In genomic region chr1:163319669-163320571, GRCm38 (mm10) we compare ENCODE assay signal across 25 mouse cellular contexts. TPM values are rescaled to one million over a fixed set of nuclear protein-coding genes. Genes with fewer than 3 reads are reported as not detected.
DNase-seq lines count a peak whose midpoint lies in the region; ATAC-seq and TF ChIP-seq lines count a peak whose summit lies in the region.
"Had no signal": no experiment of that assay in that cellular context is flagged by ENCODE, and none has a peak within 500 bp of the region (broad histone marks: within the 10 kb centered on the region; RNA-seq: fewer than 3 reads in every experiment).

No protein-coding gene starts in this region.

- H3K79me2 ChIP-seq in MEL (ENCODE audit: control insufficient read depth, insufficient read depth, low read length, poor library complexity) = no peaks in the 10 kb centered on the region

- DNase-seq in MEL (ENCODE audit: low read depth, low spot score) = peak; percentile 71
- no peak for DNase-seq in testis, postnatal 10 days (ENCODE audit: low spot score)
- DNase-seq in forebrain, embryonic 14.5 days (ENCODE audit: low spot score) = no peak
- DNase-seq in heart, adult 8-10 months (ENCODE audit: low spot score) = no peak
- no peak for DNase-seq in embryo, embryonic 10 days (ENCODE audit: low spot score)
- DNase-seq: adrenal gland, postnatal 10 days; B cell, adult 2 months; cerebellum, adult 11-12 months; cerebellum, adult 8-10 months; cerebellum, postnatal 14 days; gastrocnemius, postnatal 25 days; heart, adult 2 months; kidney, adult 2 months had no signal

- H3K9ac ChIP-seq in MEL (ENCODE audit: control insufficient read depth, low read depth, low read length, poor library complexity, severe bottlenecking) = no peak overlapping the region
- H3K9ac ChIP-seq in forebrain, embryonic 14.5 days (ENCODE audit: low read length) = no peak overlapping the region
- H3K9ac ChIP-seq: forebrain, embryonic 12.5 days; hindbrain, embryonic 12.5 days; hindbrain, embryonic 15.5 days had no signal

- TF ChIP-seq RAD21 in MEL (IDR thresholded peaks at IDR 0.05; ENCODE audit: low read depth, low read length) = no peak

- peak; percentile 75 to 82 for TF ChIP-seq EP300 in MEL (IDR thresholded peaks at IDR 0.05; ENCODE audit: low read depth in 1 of 2, low read length in 2 of 2)

- ATAC-seq in common myeloid progenitor, adult 5-6 weeks (replicated peaks; ENCODE audit: low read depth, poor library complexity, severe bottlenecking) = peak; percentile 52; the same call in 1 of the 2 replicates
- peak; percentile 30 for ATAC-seq in megakaryocyte, adult 5-6 weeks (ENCODE audit: poor library complexity, severe bottlenecking)
- no peak for ATAC-seq in forebrain, embryonic 14.5 days
- ATAC-seq: forebrain, embryonic 16.5 days; intestine, postnatal 0 days; Patski had no signal

- peaks cover 8 to 13% of the 10 kb centered on the region in 2 experiments for H3K4me1 ChIP-seq in MEL (ENCODE audit: control insufficient read depth in 1 of 2, insufficient read depth in 2 of 2, low read length in 2 of 2)
- peaks cover under 1% of the 10 kb centered on the region; the same call in 1 of the 2 replicates for H3K4me1 ChIP-seq in forebrain, embryonic 14.5 days (ENCODE audit: control insufficient read depth, insufficient read depth, low read length)

- TF ChIP-seq POLR2A in MEL (IDR thresholded peaks at IDR 0.05; ENCODE audit: control insufficient read depth in 1 of 2, insufficient read depth in 1 of 2, low read depth in 1 of 2, low read length in 2 of 2, poor library complexity in 1 of 2) = no peak

- peaks cover 0 to 22% of the 10 kb centered on the region in 2 experiments; a peak in 2 of 4 replicates for H3K36me3 ChIP-seq in MEL (ENCODE audit: control insufficient read depth in 1 of 2, insufficient read depth in 2 of 2, low read length in 2 of 2)
- H3K36me3 ChIP-seq in forebrain, embryonic 14.5 days (ENCODE audit: control insufficient read depth, insufficient read depth, low read length) = no peaks in the 10 kb centered on the region
- H3K36me3 ChIP-seq: forebrain, embryonic 12.5 days; G1E; hindbrain, embryonic 12.5 days; hindbrain, embryonic 15.5 days had no signal

- no peak overlapping the region for H3K4me3 ChIP-seq in MEL (ENCODE audit: control insufficient read depth in 1 of 2, insufficient read depth in 1 of 2, low read depth in 2 of 2, low read length in 2 of 2)
- H3K4me3 ChIP-seq in forebrain, embryonic 14.5 days (ENCODE audit: low read depth, low read length) = no peak overlapping the region
- H3K4me3 ChIP-seq: forebrain, embryonic 12.5 days; heart, adult 2 months; hindbrain, embryonic 12.5 days; hindbrain, embryonic 15.5 days had no signal

- no peaks in the 10 kb centered on the region for H3K9me3 ChIP-seq in MEL (replicated peaks; ENCODE audit: insufficient read depth, low read length)
- H3K9me3 ChIP-seq in forebrain, embryonic 14.5 days (replicated peaks; ENCODE audit: control insufficient read depth, low read length) = no peaks in the 10 kb centered on the region
- H3K9me3 ChIP-seq: forebrain, embryonic 12.5 days; G1E; hindbrain, embryonic 12.5 days; hindbrain, embryonic 15.5 days had no signal

- 76% methylated on average over 3 of the region's 3 CpGs for WGBS in forebrain, embryonic 14.5 days

- TF ChIP-seq CTCF in MEL (IDR thresholded peaks at IDR 0.05 in 2 of 3, conservative IDR thresholded peaks at IDR 0.05 in 1 of 3; ENCODE audit: control insufficient read depth in 1 of 3, insufficient read depth in 1 of 3, low read depth in 2 of 3, low read length in 3 of 3, poor library complexity in 1 of 3, severe bottlenecking in 1 of 3) = no peak

- no peak overlapping the region for H3K4me2 ChIP-seq in forebrain, embryonic 14.5 days (ENCODE audit: low read length)
- H3K4me2 ChIP-seq: forebrain, embryonic 12.5 days; heart, embryonic 11.5 days; hindbrain, embryonic 12.5 days; hindbrain, embryonic 15.5 days had no signal

- peak overlapping the region; percentile 69 for H3K27ac ChIP-seq in MEL (ENCODE audit: control insufficient read depth, low read depth, low read length)
- H3K27ac ChIP-seq in forebrain, embryonic 14.5 days (ENCODE audit: low read depth, low read length) = no peak overlapping the region
- H3K27ac ChIP-seq: forebrain, embryonic 12.5 days; heart, adult 2 months; hindbrain, embryonic 12.5 days; hindbrain, embryonic 15.5 days had no signal

- H3K27me3 ChIP-seq in MEL (ENCODE audit: control insufficient read depth in 1 of 2, insufficient read depth in 2 of 2, low read length in 2 of 2) = no peaks in the 10 kb centered on the region
- 0 out of 2 replicates have a peak, but pooled peaks cover 8% of the 10 kb centered on the region for H3K27me3 ChIP-seq in forebrain, embryonic 14.5 days (replicated peaks; ENCODE audit: control insufficient read depth, insufficient read depth, low read length)
- H3K27me3 ChIP-seq: CH12.LX, Patski had no signal

TF ChIP-seq in MEL, 35 proteins besides CTCF, POLR2A, EP300 and RAD21:
- TF ChIP-seq NRF1 (IDR thresholded peaks at IDR 0.05; ENCODE audit: insufficient read depth, low read depth, low read length, poor library complexity, severe bottlenecking) (no peak), GABPA (IDR thresholded peaks at IDR 0.05; ENCODE audit: low read depth, low read length) (no peak), CHD2 (IDR thresholded peaks at IDR 0.05; ENCODE audit: low read length) (no peak), USF2 (IDR thresholded peaks at IDR 0.05; ENCODE audit: borderline replicate concordance in 1 of 2, insufficient read depth in 1 of 2, low read depth in 1 of 2, low read length in 2 of 2) (no peak), TAL1 (IDR thresholded peaks at IDR 0.05; ENCODE audit: low read length) (no peak), MYC (IDR thresholded peaks at IDR 0.05; ENCODE audit: low read depth, low read length) (no peak), HCFC1 (IDR thresholded peaks at IDR 0.05; ENCODE audit: low read depth, low read length) (no peak), ZKSCAN1 (IDR thresholded peaks at IDR 0.05; ENCODE audit: low read depth, low read length) (no peak), TCF12 (IDR thresholded peaks at IDR 0.05; ENCODE audit: low read depth, low read length) (peak; percentile 72), CHD1 (IDR thresholded peaks at IDR 0.05; ENCODE audit: low read depth, low read length) (no peak), RCOR1 (IDR thresholded peaks at IDR 0.05; ENCODE audit: low read depth, low read length) (peak; percentile 71), MAFK (IDR thresholded peaks at IDR 0.05; ENCODE audit: borderline replicate concordance, low read depth, low read length) (0 out of 2 replicates have a peak, but pooled peaks have one; percentile 21), GATA1 (IDR thresholded peaks at IDR 0.05; ENCODE audit: low read depth, low read length) (peak; percentile 72), JUND (IDR thresholded peaks at IDR 0.05; ENCODE audit: low read depth, low read length) (no peak), ZNF384 (IDR thresholded peaks at IDR 0.05; ENCODE audit: low read depth, low read length) (peak; percentile 48; the same call in 1 of the 2 replicates), MAX (IDR thresholded peaks at IDR 0.05; ENCODE audit: low read length) (no peak), MYB (IDR thresholded peaks at IDR 0.05; ENCODE audit: low read depth, low read length) (no peak), USF1 (IDR thresholded peaks at IDR 0.05; ENCODE audit: low read depth, low read length) (no peak), ZC3H11A (IDR thresholded peaks at IDR 0.05; ENCODE audit: low read depth, low read length) (no peak), ELF1 (IDR thresholded peaks at IDR 0.05; ENCODE audit: low read depth, low read length) (no peak), ZMIZ1 (IDR thresholded peaks at IDR 0.05; ENCODE audit: low read depth, low read length) (no peak), E2F4 (IDR thresholded peaks at IDR 0.05; ENCODE audit: borderline replicate concordance, low read depth, low read length) (no peak), TBP (IDR thresholded peaks at IDR 0.05; ENCODE audit: low read depth, low read length) (no peak), ETS1 (IDR thresholded peaks at IDR 0.05; ENCODE audit: low read depth, low read length) (peak; percentile 71), POLR2AphosphoS5 (IDR thresholded peaks at IDR 0.05; ENCODE audit: borderline replicate concordance, low read depth, low read length) (no peak), UBTF (IDR thresholded peaks at IDR 0.05; ENCODE audit: borderline replicate concordance, insufficient read depth, low read depth, low read length) (no peak), MAZ (IDR thresholded peaks at IDR 0.05; ENCODE audit: low read depth, low read length) (no peak), MEF2A (IDR thresholded peaks at IDR 0.05; ENCODE audit: extremely low read depth, insufficient replicate concordance, low read depth, low read length, poor library complexity, severe bottlenecking) (no peak), SMC3 (IDR thresholded peaks at IDR 0.05; ENCODE audit: low read depth, low read length) (no peak), NELFE (IDR thresholded peaks at IDR 0.05; ENCODE audit: low read depth, low read length) (no peak), BHLHE40 (IDR thresholded peaks at IDR 0.05; ENCODE audit: borderline replicate concordance, low read depth, low read length) (0 out of 2 replicates have a peak, but pooled peaks have one; percentile 19), SIN3A (IDR thresholded peaks at IDR 0.05; ENCODE audit: low read length) (peak; percentile 29; the same call in 1 of the 2 replicates), KAT2A (conservative IDR thresholded peaks at IDR 0.05; ENCODE audit: low read depth, low read length) (no peak), POLR2AphosphoS2 (IDR thresholded peaks at IDR 0.05; ENCODE audit: low read length) (no peak), MXI1 (IDR thresholded peaks at IDR 0.05; ENCODE audit: low read depth, low read length) (no peak)

RNA-seq across cellular contexts. Expression of gene Prrx1, which starts 6.4 kb away (rescaled TPM):
- not detected in 2 replicates for total RNA-seq in MEL (2012; rRNA removed)
- not detected for polyA plus RNA-seq in MEL (2012; ENCODE audit: insufficient read depth in 1 of 2, insufficient read length in 2 of 2, low read depth in 1 of 2, low replicate concordance in 2 of 2, missing spikeins in 1 of 2)
- not detected in 2 replicates for total RNA-seq in common myeloid progenitor, adult 5-6 weeks (2017)
- total RNA-seq in megakaryocyte, adult 5-6 weeks (2015) = 0.09 and 0.16 TPM in 2 replicates
- total RNA-seq in megakaryocyte, adult 5-6 weeks (2017) = 0.04 and 0.11 TPM in 2 replicates
- polyA plus RNA-seq in forebrain, embryonic 14.5 days (2014; fragmentation: Nextera tagmentation; extraction: Ambion mirVana) = 4.7 and 5.1 TPM in 2 replicates
- total RNA-seq in heart, adult 8-10 months (2022) = 10 to 100 TPM; 29.1 to 33.6 (median 30.5) TPM
- total RNA-seq: CH12.LX; hematopoietic stem cell, adult 5-6 weeks had no signal
- polyA plus RNA-seq: G1E had no signal

Comparison
In these comparisons a context has a peak if more than half of its experiments do, and no peak if none do; other contexts are left out.
1. RNA of gene Prrx1, which starts 6.4 kb away (total RNA-seq): 29.1 to 33.6 TPM in heart, adult 8-10 months; 0.04 to 0.16 TPM in megakaryocyte, adult 5-6 weeks, not detected in MEL and not detected in common myeloid progenitor, adult 5-6 weeks; every median in the first group is over 10 times any median in the second.